Mouse (Mus musculus) naive thymus-derived CD4-positive, alpha-beta T cell, adult 2 months (primary cell): ENCODE measurements around the gene Cxcl3.
"Not testable (repeated sequence)": the region's sequence is repeated elsewhere in the genome, so short reads cannot be mapped to it uniquely, and the experiment has no call there.

Experiments
- DNase-seq: peaks from one replicate; pipeline ENCODE4 v3.0.0-alpha.2; 2011; ENCODE audit warnings: low read depth

Cxcl3 gene

GRCm38 (mm10) chr5:90790074-90790502 is 4.2 kb downstream of the Cxcl3 start:
- no peak for DNase-seq

- no peak for DNase-seq
These were observed 8.3 kb downstream of the Cxcl3 start, which contains the start of gene Cxcl15 for GRCm38 (mm10) chr5:90794195-90794625. Gene Cxcl15 (plus strand): TSS chr5:90794534.

GRCm38 (mm10) chr5:90795392-90795791 is 9.5 kb downstream of the Cxcl3 start:
- DNase-seq, result not testable (repeated sequence)

GRCm38 (mm10) chr5:90804574-90804973 is 18.7 kb downstream of the Cxcl3 start:
- no peak for DNase-seq

- DNase-seq, result no peak
These were observed 20.1 kb downstream of the Cxcl3 start for GRCm38 (mm10) chr5:90806050-90806449.

- no peak for DNase-seq
These were observed 21.5 kb downstream of the Cxcl3 start for GRCm38 (mm10) chr5:90807176-90807950.

GRCm38 (mm10) chr5:90819756-90820155 is 33.9 kb downstream of the Cxcl3 start:
- no peak for DNase-seq

- DNase-seq, result no peak
These were observed 46.4 kb downstream of the Cxcl3 start for GRCm38 (mm10) chr5:90832145-90832767.

- DNase-seq, result no peak
These were observed 47.0 kb downstream of the Cxcl3 start for GRCm38 (mm10) chr5:90832768-90833388.

- DNase-seq, result no peak
These were observed 48.5 kb downstream of the Cxcl3 start for GRCm38 (mm10) chr5:90834436-90834835.

- no peak for DNase-seq
These were observed 52.7 kb downstream of the Cxcl3 start for GRCm38 (mm10) chr5:90838582-90838981.
